Mouse (Mus musculus): ENCODE results near the gene Slc6a13.

DNA sequence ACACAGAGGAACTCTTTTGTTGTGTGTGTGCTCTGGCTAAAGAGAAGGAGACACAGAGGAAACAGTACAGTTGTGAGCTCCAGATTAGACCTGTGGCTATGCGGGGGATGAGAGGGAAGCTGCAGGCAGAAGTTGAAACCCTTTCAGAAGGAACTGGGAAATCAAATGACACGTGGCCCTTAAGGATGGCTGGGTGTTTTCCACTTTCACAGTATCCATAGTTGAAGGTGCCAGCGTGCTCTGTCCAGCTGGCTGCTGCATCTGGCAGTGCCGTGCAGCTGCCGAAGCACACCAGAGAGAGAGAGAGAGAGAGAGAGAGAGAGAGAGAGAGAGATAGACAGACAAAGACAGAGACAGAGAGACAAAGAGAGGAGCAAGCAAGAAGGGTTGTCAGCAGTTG is 48.8 kb upstream of the Slc6a13 start:
- no peak for TF ChIP-seq CTCF (IDR thresholded peaks at IDR 0.05; ENCODE audit: low read depth)
- TF ChIP-seq EP300 (optimal IDR thresholded peaks at IDR 0.05), result no peak
